Mouse (Mus musculus): ENCODE measurements around the gene Grin3b. TPM values are rescaled to one million over a fixed set of nuclear protein-coding genes. Genes with fewer than 3 reads are reported as not detected.

Grin3b gene
- total and polyA plus RNA-seq, 3 experiments: 0.07 to 0.60 (median 0.44) TPM

DNA sequence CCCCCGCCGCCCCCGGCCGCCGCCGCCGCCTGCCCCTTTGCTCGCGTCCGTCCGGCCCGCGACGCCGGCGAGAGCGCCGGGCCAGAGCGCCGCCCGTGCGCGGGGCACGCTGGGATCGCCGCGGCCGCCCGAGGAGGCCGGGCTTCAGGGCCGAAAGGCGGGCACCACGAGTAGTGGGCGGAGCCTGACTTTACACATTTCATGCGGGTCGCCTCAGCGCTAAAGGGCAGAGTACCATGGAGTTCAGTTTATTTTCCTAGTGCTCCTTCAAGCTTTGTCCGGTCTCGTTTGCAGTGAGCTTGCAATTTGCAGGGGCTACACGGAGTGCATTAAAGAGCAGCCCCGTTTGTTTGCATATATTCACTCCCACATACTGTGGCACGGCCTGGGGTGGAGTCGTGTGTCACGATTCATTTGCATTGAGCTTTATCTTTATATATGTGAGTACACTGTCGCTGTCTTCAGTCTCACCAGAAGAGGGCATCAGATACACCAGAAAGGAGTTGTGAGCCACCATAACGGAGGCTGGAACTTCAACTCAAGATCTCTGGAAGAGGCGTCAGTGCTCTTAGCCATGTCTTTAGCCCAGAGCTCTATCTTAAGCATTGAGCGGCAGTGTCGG, 13.8 kb downstream of the Grin3b start, which contains the start of gene Tmem259:
Gene Tmem259, minus strand, starts transcription at position 136 of the 622 bp plus-strand sequence.
- peaks cover 4% of the 10 kb centered on the region; the same call in 1 of the 2 replicates for H3K9me3 ChIP-seq (replicated peaks)
- peaks cover 6% of the 10 kb centered on the region; the same call in 1 of the 2 replicates for H3K27me3 ChIP-seq (ENCODE audit: insufficient read depth, low read length)
- peaks cover 86% of the 10 kb centered on the region for H3K4me1 ChIP-seq (ENCODE audit: insufficient read depth, low read depth, low read length)
- DNase-seq (ENCODE audit: low spot score) (peak; percentile 72), ATAC-seq (ENCODE audit: extremely low read depth, insufficient number of reproducible peaks, low FRiP score, poor library complexity, severe bottlenecking) (peak; percentile 16; the same call in 1 of the 2 replicates)
- H3K4me3 ChIP-seq (ENCODE audit: low read depth, low read length): peak within 1 kb of the TSS; percentile 84
- TF ChIP-seq CTCF (IDR thresholded peaks at IDR 0.05; ENCODE audit: low read depth, low read length) (no peak), GATA1 (IDR thresholded peaks at IDR 0.05; ENCODE audit: borderline replicate concordance, low read length) (no peak), POLR2AphosphoS5 (IDR thresholded peaks at IDR 0.05; ENCODE audit: insufficient replicate concordance, low read depth, low read length) (no peak), TAL1 (conservative IDR thresholded peaks at IDR 0.05; ENCODE audit: low read depth, low read length) (no peak), GATA2 (IDR thresholded peaks at IDR 0.05; ENCODE audit: borderline replicate concordance, low read depth, low read length) (no peak)
- H3K36me3 ChIP-seq (replicated peaks): peaks cover 41% of the 10 kb centered on the region

DNA sequence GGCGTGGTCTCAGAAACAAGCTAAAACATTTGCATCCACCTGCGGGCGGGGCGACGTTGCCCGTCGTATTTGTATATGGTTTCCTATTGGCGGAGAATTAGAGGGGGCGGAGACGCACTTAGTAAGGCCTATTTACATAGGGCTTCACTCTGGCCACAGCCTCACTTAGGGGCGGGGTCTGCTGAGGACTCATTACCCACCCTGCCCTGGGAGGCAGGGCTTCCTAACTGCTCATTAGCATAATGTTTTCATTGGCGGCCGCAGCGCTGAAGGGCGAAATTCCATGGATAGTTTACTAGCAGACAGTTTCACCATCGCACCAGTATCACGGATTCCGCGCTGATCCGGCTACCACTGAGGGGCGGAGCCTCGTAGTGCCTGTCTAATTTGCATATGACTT, 14.4 kb downstream of the Grin3b start:
- peaks cover 9% of the 10 kb centered on the region; the same call in 1 of the 2 replicates for H3K27me3 ChIP-seq (ENCODE audit: insufficient read depth, low read length)
- no peaks in the 10 kb centered on the region for H3K9me3 ChIP-seq (replicated peaks)
- ATAC-seq (ENCODE audit: extremely low read depth, insufficient number of reproducible peaks, low FRiP score, poor library complexity, severe bottlenecking) (peak; percentile 81), DNase-seq (ENCODE audit: low spot score) (peak; percentile 79)
- peaks cover 86% of the 10 kb centered on the region for H3K4me1 ChIP-seq (ENCODE audit: insufficient read depth, low read depth, low read length)
- no peak for TF ChIP-seq CTCF (IDR thresholded peaks at IDR 0.05; ENCODE audit: low read depth, low read length)
- TF ChIP-seq TAL1 (conservative IDR thresholded peaks at IDR 0.05; ENCODE audit: low read depth, low read length): no peak
- no peak for TF ChIP-seq GATA2 (IDR thresholded peaks at IDR 0.05; ENCODE audit: borderline replicate concordance, low read depth, low read length)
- no peak for TF ChIP-seq GATA1 (IDR thresholded peaks at IDR 0.05; ENCODE audit: borderline replicate concordance, low read length)
- no peak for TF ChIP-seq POLR2AphosphoS5 (IDR thresholded peaks at IDR 0.05; ENCODE audit: insufficient replicate concordance, low read depth, low read length)
- peak overlapping the region; percentile 84 for H3K4me3 ChIP-seq (ENCODE audit: low read depth, low read length)
- peaks cover 35% of the 10 kb centered on the region for H3K36me3 ChIP-seq (replicated peaks)

DNA sequence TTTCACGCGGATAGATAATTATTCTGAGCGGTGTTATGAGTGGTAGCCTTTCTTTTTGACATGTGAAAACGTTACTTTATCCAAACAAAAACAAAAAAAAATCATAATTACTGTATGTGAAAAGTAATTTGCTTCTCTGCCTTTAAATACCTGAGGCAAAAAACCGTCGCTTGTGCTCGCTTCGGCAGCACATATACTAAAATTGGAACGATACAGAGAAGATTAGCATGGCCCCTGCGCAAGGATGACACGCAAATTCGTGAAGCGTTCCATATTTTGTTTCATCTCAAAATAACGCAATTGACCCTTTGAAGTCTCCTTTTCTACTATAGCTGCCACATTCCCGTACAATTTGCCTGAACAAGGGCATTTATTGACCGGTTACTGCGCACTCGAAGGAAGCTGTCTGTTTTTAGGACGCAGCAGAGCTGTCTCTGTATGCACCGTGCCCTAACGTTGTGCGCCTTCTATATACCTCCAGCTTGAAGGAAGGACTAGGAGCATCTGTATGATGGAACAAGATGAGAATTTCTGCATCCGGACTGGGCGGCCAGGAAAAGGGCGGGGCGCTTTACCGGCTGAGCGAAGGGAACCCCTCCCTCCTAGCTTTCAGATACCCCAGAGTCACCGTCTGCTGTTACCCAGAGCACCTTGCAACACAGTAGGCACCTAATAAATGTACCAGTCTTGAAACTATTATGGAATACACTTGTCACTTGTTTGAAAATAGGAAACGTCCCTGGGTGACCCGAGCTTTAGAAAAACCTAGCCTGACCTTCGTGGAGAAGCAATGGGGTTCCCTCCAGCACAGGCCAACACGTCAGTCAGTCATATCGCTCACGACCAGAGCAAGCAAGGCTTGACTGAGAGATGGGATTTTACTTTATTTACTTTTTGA, 15.1 kb downstream of the Grin3b start:
- no peak for TF ChIP-seq CTCF (IDR thresholded peaks at IDR 0.05; ENCODE audit: low read depth, low read length)
- no peak for TF ChIP-seq GATA1 (IDR thresholded peaks at IDR 0.05; ENCODE audit: borderline replicate concordance, low read length)
- TF ChIP-seq GATA2 (IDR thresholded peaks at IDR 0.05; ENCODE audit: borderline replicate concordance, low read depth, low read length): no peak
- TF ChIP-seq POLR2AphosphoS5 (IDR thresholded peaks at IDR 0.05; ENCODE audit: insufficient replicate concordance, low read depth, low read length): no peak
- TF ChIP-seq TAL1 (conservative IDR thresholded peaks at IDR 0.05; ENCODE audit: low read depth, low read length): no peak
- H3K4me3 ChIP-seq (ENCODE audit: low read depth, low read length): peak overlapping the region; percentile 84
- H3K36me3 ChIP-seq (replicated peaks): peaks cover 28% of the 10 kb centered on the region
- ATAC-seq (ENCODE audit: extremely low read depth, insufficient number of reproducible peaks, low FRiP score, poor library complexity, severe bottlenecking) (no peak), DNase-seq (ENCODE audit: low spot score) (peak; percentile 47)
- peaks cover 11% of the 10 kb centered on the region; the same call in 1 of the 2 replicates for H3K27me3 ChIP-seq (ENCODE audit: insufficient read depth, low read length)
- H3K9me3 ChIP-seq (replicated peaks): no peaks in the 10 kb centered on the region
- H3K4me1 ChIP-seq (ENCODE audit: insufficient read depth, low read depth, low read length): peaks cover 82% of the 10 kb centered on the region

DNA sequence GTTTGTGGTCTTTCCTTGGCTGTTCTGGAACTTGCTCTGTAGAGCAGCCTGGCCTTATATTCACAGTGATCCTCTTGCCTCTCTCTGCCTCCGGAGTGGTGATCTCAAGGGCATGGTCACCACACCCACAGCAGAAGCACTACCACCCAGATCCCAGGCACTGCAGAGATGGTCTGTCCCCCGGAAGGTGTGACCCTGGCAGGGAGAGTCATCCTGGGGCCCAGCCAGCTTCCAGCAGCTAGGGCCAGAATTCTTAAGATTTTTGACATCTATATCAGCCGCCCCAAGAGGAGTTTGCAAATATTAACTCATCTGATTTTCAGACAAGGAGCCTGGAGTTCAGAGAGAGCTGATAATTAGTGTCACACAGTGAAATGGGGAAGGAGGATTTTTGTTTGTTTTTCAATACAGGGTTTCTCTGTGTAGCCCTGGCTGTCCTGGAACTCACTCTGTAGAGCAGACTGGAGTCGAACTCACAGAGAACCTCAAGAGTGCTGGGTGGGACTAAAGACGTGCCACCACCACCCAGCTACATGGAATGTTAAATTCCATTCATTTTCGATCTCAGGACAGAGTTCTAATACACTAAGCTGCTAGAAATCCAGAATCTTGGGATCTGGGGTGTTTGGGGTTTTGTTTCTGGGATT, 15.8 kb downstream of the Grin3b start:
- no peak for ATAC-seq (ENCODE audit: extremely low read depth, insufficient number of reproducible peaks, low FRiP score, poor library complexity, severe bottlenecking)
- no peak for TF ChIP-seq POLR2AphosphoS5 (IDR thresholded peaks at IDR 0.05; ENCODE audit: insufficient replicate concordance, low read depth, low read length)
- peaks cover 11% of the 10 kb centered on the region; the same call in 1 of the 2 replicates for H3K27me3 ChIP-seq (ENCODE audit: insufficient read depth, low read length)
- DNase-seq (ENCODE audit: low spot score): no peak
- peaks cover 24% of the 10 kb centered on the region for H3K36me3 ChIP-seq (replicated peaks)
- H3K9me3 ChIP-seq (replicated peaks): peaks cover 2% of the 10 kb centered on the region
- peak overlapping the region; percentile 84 for H3K4me3 ChIP-seq (ENCODE audit: low read depth, low read length)
- H3K4me1 ChIP-seq (ENCODE audit: insufficient read depth, low read depth, low read length): peaks cover 81% of the 10 kb centered on the region

DNA sequence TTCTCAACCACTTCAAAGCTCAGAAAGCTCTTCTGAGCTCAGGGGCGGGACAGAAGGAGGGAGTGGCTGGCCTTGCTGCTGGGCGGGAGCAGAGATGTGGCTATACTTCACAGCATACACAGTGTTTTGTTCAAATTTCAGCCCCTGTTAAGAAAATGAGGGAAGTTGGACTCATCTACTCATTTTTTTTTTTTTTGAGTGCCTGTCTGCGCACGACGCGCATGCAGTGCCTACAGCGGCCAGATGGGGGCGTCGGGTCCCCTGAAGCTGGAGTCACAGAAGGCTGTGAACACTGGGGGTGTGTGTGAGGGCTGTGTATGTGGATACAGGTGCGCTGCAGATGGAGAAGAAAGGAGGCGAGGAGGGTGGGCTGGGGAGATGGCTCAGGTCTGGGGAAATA, 16.4 kb downstream of the Grin3b start:
- DNase-seq (ENCODE audit: low spot score): peak; percentile 58
- H3K4me1 ChIP-seq (ENCODE audit: insufficient read depth, low read depth, low read length): peaks cover 75% of the 10 kb centered on the region
- H3K4me3 ChIP-seq (ENCODE audit: low read depth, low read length): peak overlapping the region; percentile 54; the same call in 1 of the 2 replicates
- TF ChIP-seq GATA1 (IDR thresholded peaks at IDR 0.05; ENCODE audit: borderline replicate concordance, low read length): no peak
- TF ChIP-seq POLR2AphosphoS5 (IDR thresholded peaks at IDR 0.05; ENCODE audit: insufficient replicate concordance, low read depth, low read length): no peak
- no peak for TF ChIP-seq TAL1 (conservative IDR thresholded peaks at IDR 0.05; ENCODE audit: low read depth, low read length)
- no peak for TF ChIP-seq GATA2 (IDR thresholded peaks at IDR 0.05; ENCODE audit: borderline replicate concordance, low read depth, low read length)
- peak; percentile 89 for TF ChIP-seq CTCF (IDR thresholded peaks at IDR 0.05; ENCODE audit: low read depth, low read length)
- peaks cover 6% of the 10 kb centered on the region for H3K9me3 ChIP-seq (replicated peaks)
- H3K27me3 ChIP-seq (ENCODE audit: insufficient read depth, low read length): peaks cover 11% of the 10 kb centered on the region; the same call in 1 of the 2 replicates
- H3K36me3 ChIP-seq (replicated peaks): peaks cover 18% of the 10 kb centered on the region
- ATAC-seq (ENCODE audit: extremely low read depth, insufficient number of reproducible peaks, low FRiP score, poor library complexity, severe bottlenecking): peak; percentile 22; the same call in 1 of the 2 replicates
